Mouse (Mus musculus): ENCODE measurements around the gene Ifitm3.
A peak's percentile ranks its signal among the peaks of the same experiment; 100 is the strongest.
"Not testable (repeated sequence)": the region's sequence is repeated elsewhere in the genome, so short reads cannot be mapped to it uniquely, and the experiment has no call there.

Gene Ifitm3

DNA sequence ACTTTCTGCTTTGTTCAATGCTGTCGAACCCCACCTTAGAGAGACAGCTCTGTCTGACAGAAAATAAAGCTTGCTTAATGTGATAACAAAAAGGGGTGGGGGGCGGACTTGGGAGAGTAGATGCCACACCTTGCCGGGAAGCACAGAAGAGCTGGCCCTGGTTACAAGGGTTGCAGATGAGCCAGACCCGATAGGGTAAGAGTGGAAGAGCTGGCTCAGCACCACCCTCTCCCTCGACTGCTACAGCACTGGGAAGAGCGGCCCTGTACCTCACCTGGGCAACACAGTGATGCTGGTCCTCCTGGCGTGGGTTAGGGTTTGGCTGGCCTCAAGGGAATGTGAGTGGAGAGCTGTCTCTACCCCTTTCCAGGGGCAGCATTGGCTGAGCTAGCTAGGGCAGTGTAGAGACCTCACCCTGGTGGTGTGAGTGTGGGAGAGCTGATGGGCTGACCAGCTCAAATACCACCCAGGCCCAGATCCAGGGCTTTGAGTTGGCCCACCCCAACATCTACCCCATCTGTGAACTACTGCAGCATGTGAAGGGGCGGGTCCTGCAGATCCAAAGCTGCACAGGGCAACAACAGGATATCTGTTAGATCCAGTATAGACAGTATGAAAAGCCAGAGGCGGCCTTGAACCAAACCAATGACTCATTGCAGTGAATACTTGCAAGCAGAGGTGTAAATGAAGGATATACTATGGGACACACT lies 22.0 kb upstream of the Ifitm3 start:
- DNase-seq (ENCODE audit: low spot score in 2 of 2): no peak

GRCm38 (mm10) chr7:141030390-141030789 lies 19.8 kb upstream of the Ifitm3 start:
- DNase-seq (ENCODE audit: low spot score in 2 of 2): no peak

GRCm38 (mm10) chr7:141028831-141029230 lies 18.3 kb upstream of the Ifitm3 start, which contains the start of gene Gm17387:
TSS of gene Gm17387 (plus strand) at chr7:141029131.
- DNase-seq (ENCODE audit: low spot score in 2 of 2): no peak

DNA sequence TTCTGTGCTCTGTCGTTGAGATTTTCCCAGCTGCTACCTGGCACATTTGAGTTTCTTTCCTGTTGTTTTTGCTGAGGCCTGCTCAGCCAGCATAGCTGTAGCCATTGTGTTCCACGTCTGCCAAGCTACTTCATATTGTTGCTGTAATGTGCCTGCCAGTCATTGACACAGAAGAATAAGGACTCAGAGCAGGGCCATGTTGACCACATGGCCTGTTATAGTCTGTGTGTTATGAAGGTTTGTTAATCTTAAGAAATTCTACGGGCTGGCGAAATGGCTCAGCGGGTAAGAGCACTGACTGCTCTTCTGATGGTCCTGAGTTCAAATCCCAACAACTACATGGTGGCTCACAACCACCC lies 16.1 kb upstream of the Ifitm3 start:
- DNase-seq (ENCODE audit: low spot score in 2 of 2): no peak

- DNase-seq (ENCODE audit: low spot score in 2 of 2): no peak
Observed at GRCm38 (mm10) chr7:141026097-141026739, 15.6 kb upstream of the Ifitm3 start.

- no peak for DNase-seq (ENCODE audit: low spot score in 2 of 2)
Observed at GRCm38 (mm10) chr7:141024865-141025838, 14.6 kb upstream of the Ifitm3 start.

GRCm38 (mm10) chr7:141021489-141022449 lies 11.2 kb upstream of the Ifitm3 start:
- DNase-seq (ENCODE audit: low spot score in 2 of 2): no peak

- DNase-seq (ENCODE audit: low spot score in 2 of 2): no peak
Observed at GRCm38 (mm10) chr7:141019028-141019427, 8.5 kb upstream of the Ifitm3 start.

- not testable (repeated sequence) for DNase-seq (ENCODE audit: low spot score in 2 of 2)
Observed at GRCm38 (mm10) chr7:141017824-141018223, 7.3 kb upstream of the Ifitm3 start, which contains the start of gene Ifitm6. TSS of gene Ifitm6 (minus strand) at chr7:141017924.

DNA sequence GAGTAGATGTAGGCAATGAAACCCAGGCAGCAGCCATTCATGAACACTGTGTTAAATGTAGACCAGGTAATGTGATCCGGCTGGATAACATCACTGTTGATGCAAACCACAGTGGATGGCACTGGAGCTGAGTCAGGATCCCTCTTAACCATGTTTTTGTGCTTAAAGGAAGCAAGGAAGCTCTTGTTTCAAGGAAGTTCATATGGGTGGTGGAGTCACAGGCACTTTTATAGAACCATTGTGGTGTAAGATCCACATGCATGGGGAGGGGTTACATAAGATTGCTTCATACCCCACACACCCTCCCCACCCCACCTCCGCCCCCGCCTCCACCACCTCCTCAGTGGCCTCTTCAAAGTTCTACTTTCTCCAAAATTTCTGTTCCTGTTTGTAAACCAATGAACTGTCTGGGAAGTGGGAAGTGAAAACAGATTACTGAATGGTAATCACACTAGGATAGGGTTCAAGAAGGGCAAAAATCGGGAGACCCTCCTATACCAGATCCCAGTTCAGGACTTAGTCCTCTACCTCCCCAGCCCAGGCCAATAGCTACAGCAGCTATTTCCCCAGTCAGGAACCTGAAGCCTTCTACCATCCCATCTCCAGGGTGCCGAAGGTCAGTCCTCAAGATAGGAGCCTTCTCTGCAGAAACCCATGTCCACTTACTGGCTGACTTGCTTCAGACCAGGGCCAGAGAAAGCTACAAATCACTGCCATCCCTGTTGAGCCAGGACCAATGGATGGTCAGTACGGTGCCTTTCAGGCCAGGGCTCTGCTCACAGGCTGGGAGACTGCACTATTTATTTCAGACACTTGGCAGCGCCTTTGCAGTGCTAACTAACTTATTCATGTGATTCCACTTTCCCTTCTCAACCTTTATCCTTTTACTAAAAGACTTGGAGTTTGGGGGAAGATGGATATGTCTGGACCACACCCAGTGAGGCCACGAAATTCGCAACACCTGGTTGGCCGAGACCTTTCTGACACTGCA lies 6.4 kb upstream of the Ifitm3 start:
- DNase-seq (ENCODE audit: low spot score in 2 of 2): no peak

DNA sequence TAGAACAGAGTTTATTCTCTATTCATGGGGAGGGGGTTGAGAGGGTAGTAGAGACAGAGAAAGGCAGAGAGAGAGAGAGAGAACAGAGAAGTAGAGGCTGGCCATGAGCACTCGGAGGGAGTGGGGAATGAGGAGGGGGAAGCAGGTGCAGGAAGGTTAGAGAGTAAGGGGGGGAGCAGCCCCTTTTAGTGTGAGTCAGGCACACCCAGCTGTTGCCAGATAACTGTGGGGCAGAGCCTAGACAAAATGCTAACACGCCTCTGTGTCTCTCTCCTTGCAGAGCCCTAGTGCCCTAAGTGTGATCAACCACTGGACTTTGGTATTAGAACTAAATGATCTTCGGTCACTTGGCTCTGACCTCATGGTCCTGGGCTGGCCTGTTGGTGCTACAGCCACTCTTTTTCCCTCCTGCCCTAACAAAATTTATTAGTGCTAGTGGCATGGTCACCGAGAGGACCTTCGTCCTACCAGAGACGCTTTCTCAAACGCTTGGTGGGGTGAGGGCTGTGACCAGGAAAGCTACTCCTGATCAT lies 734 bp upstream of the Ifitm3 start:
- no peak for DNase-seq (ENCODE audit: low spot score in 2 of 2)

- no peak for DNase-seq (ENCODE audit: low spot score in 2 of 2)
Observed at GRCm38 (mm10) chr7:141009665-141010064, 905 bp downstream of the Ifitm3 start.

GRCm38 (mm10) chr7:141008938-141009660 lies 1.5 kb downstream of the Ifitm3 start:
- peak in 1 of 2 experiments; percentile 72 for DNase-seq (ENCODE audit: low spot score in 2 of 2)

DNA sequence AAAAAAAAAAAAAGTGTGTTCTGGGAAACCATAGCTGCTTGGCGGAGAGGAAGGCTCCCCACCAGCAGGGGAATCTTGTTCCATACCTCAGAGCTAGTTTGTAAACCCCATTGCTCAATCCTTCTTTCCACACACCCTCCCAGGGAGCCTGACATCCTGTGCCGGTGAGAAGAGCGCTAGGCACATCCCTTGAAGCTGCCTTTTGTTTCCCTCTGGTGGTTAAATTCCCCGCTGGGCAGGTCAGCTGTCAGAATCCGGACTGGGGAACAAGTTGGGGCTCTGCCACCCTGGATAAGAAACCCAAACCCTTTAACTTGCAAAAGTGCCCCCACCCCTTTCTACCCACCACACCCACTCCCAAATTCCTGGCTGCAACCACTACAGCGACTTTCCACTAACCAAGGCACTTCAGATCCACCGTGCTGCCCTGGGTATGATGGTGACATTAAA lies 2.2 kb downstream of the Ifitm3 start:
- DNase-seq (ENCODE audit: low spot score in 2 of 2): no peak

- DNase-seq (ENCODE audit: low spot score in 2 of 2): no peak
Observed at GRCm38 (mm10) chr7:141006914-141007313, 3.7 kb downstream of the Ifitm3 start.

- DNase-seq (ENCODE audit: low spot score in 2 of 2): no peak
Observed at GRCm38 (mm10) chr7:141006446-141006845, 4.1 kb downstream of the Ifitm3 start.

GRCm38 (mm10) chr7:141003248-141004010 lies 7.1 kb downstream of the Ifitm3 start:
- DNase-seq (ENCODE audit: low spot score in 2 of 2): no peak

Data from cerebellum, postnatal 4 days (tissue).